Mouse (Mus musculus) liver, postnatal 0 days (tissue): ENCODE data around the gene Prpf8.

ENCODE experiments used
- CTCF ChIP-seq: sonication (generic); IDR thresholded peaks from 2 replicates; pipeline ENCODE4 v1.5.1; 2016; ENCODE audit warnings: antibody characterized with exemption, low read depth
- EP300 ChIP-seq: IDR thresholded peaks from 2 replicates; pipeline ENCODE4 v1.6.1; 2016; ENCODE audit warnings: antibody characterized with exemption, low read depth, mild to moderate bottlenecking

DNA sequence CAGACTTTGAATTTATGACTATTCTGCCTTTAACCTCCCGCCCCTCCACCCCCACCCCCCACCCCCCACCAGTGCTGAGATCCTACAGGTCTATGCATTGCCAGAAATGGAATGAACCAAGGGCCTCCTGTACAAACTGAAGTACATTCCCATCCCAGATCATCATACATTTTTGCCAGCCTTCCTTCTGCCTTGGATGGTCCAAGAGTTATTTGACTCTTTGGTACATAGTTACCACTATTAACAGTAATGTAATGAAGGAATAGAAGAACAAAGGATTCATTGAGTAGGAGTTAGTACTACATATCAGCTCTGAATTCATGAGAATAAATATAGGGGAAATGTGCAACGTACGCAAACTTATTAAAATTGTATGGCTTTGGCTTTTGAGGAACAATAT lies 424 bp upstream of the Prpf8 start:
- TF ChIP-seq CTCF, result no peak
- no peak for TF ChIP-seq EP300
